Mouse (Mus musculus): ENCODE data around the gene Fli1. TPM values are rescaled to one million over a fixed set of nuclear protein-coding genes. Genes with fewer than 3 reads are reported as not detected.
A peak's percentile ranks its signal among the peaks of the same experiment; 100 is the strongest.

Fli1 gene
- polyA plus RNA-seq, 1 experiment from 2014 or later = 22.5 TPM

GRCm38 (mm10) chr9:32567603-32568002, 24.9 kb upstream of the Fli1 start:
- Histone ChIP-seq H3K4me1 (peaks cover 17% of the 10 kb centered on the region), H3K4me3 (no peak overlapping the region), H3K27ac (peak overlapping the region; percentile 35; the same call in 1 of the 2 replicates), H3K36me3 (replicated peaks) (no peaks in the 10 kb centered on the region), H3K27me3 (ENCODE audit: poor library complexity, severe bottlenecking) (peaks cover 29% of the 10 kb centered on the region), H3K9me3 (no peaks in the 10 kb centered on the region)
- DNase-seq (ENCODE audit: extremely low spot score, low spot score) = no peak
- 77% methylated on average over 7 of the region's 7 CpGs for WGBS

GRCm38 (mm10) chr9:32565309-32565708, 22.6 kb upstream of the Fli1 start:
- no peak for DNase-seq (ENCODE audit: extremely low spot score, low spot score)
- Histone ChIP-seq H3K4me1 (peaks cover 17% of the 10 kb centered on the region), H3K4me3 (no peak overlapping the region), H3K9me3 (no peaks in the 10 kb centered on the region), H3K27ac (no peak overlapping the region), H3K36me3 (replicated peaks) (no peaks in the 10 kb centered on the region), H3K27me3 (ENCODE audit: poor library complexity, severe bottlenecking) (peaks cover 48% of the 10 kb centered on the region)
- WGBS = 81% methylated on average over 3 of the region's 3 CpGs

GRCm38 (mm10) chr9:32562837-32563236, 20.2 kb upstream of the Fli1 start:
- no peak overlapping the region for H3K27ac ChIP-seq

GRCm38 (mm10) chr9:32562409-32562808, 19.7 kb upstream of the Fli1 start:
- Histone ChIP-seq H3K4me1 (peaks cover 10% of the 10 kb centered on the region; the same call in 1 of the 2 replicates), H3K36me3 (replicated peaks) (no peaks in the 10 kb centered on the region), H3K27me3 (ENCODE audit: poor library complexity, severe bottlenecking) (peaks cover 54% of the 10 kb centered on the region), H3K9me3 (no peaks in the 10 kb centered on the region), H3K4me3 (no peak overlapping the region), H3K27ac (no peak overlapping the region)
- 74% methylated on average over 9 of the region's 9 CpGs for WGBS
- no peak for DNase-seq (ENCODE audit: extremely low spot score, low spot score)

More at GRCm38 (mm10) chr9:32562837-32563236, 20.2 kb upstream of the Fli1 start:
- H3K27me3 ChIP-seq (ENCODE audit: poor library complexity, severe bottlenecking) = peaks cover 51% of the 10 kb centered on the region
- H3K4me1 ChIP-seq = peaks cover 14% of the 10 kb centered on the region
- no peaks in the 10 kb centered on the region for H3K36me3 ChIP-seq (replicated peaks)
- 90% methylated on average over 4 of the region's 4 CpGs for WGBS
- no peak for DNase-seq (ENCODE audit: extremely low spot score, low spot score)
- H3K9me3 ChIP-seq = no peaks in the 10 kb centered on the region
- no peak overlapping the region for H3K4me3 ChIP-seq

- peaks cover 59% of the 10 kb centered on the region for H3K27me3 ChIP-seq (ENCODE audit: poor library complexity, severe bottlenecking)
- WGBS = 92% methylated on average over 14 of the region's 14 CpGs
- H3K9me3 ChIP-seq = no peaks in the 10 kb centered on the region
- no peak for DNase-seq (ENCODE audit: extremely low spot score, low spot score)
- H3K27ac ChIP-seq = no peak overlapping the region
- no peak overlapping the region for H3K4me3 ChIP-seq
- H3K36me3 ChIP-seq (replicated peaks) = no peaks in the 10 kb centered on the region
- H3K4me1 ChIP-seq = peaks cover 10% of the 10 kb centered on the region; the same call in 1 of the 2 replicates
Measured at GRCm38 (mm10) chr9:32561190-32561890, 18.7 kb upstream of the Fli1 start.

GRCm38 (mm10) chr9:32559859-32560258, 17.2 kb upstream of the Fli1 start:
- peaks cover 63% of the 10 kb centered on the region for H3K27me3 ChIP-seq (ENCODE audit: poor library complexity, severe bottlenecking)
- H3K36me3 ChIP-seq (replicated peaks) = no peaks in the 10 kb centered on the region
- H3K9me3 ChIP-seq = no peaks in the 10 kb centered on the region
- no peak overlapping the region for H3K27ac ChIP-seq
- peaks cover 7% of the 10 kb centered on the region; the same call in 1 of the 2 replicates for H3K4me1 ChIP-seq
- H3K4me3 ChIP-seq = no peak overlapping the region
- no peak for DNase-seq (ENCODE audit: extremely low spot score, low spot score)
- WGBS = 85% methylated on average over 8 of the region's 8 CpGs

- DNase-seq (ENCODE audit: extremely low spot score, low spot score) = no peak
- peaks cover 59% of the 10 kb centered on the region for H3K27me3 ChIP-seq (ENCODE audit: poor library complexity, severe bottlenecking)
- no peaks in the 10 kb centered on the region for H3K9me3 ChIP-seq
- H3K4me3 ChIP-seq = no peak overlapping the region
- H3K27ac ChIP-seq = no peak overlapping the region
- no peaks in the 10 kb centered on the region for H3K36me3 ChIP-seq (replicated peaks)
- peaks cover 3% of the 10 kb centered on the region; the same call in 1 of the 2 replicates for H3K4me1 ChIP-seq
Measured at GRCm38 (mm10) chr9:32559454-32559853, 16.8 kb upstream of the Fli1 start.

GRCm38 (mm10) chr9:32556313-32556712, 13.7 kb upstream of the Fli1 start:
- H3K4me1 ChIP-seq = no peaks in the 10 kb centered on the region
- WGBS = 90% methylated on average over 7 of the region's 7 CpGs
- no peak overlapping the region for H3K27ac ChIP-seq
- H3K4me3 ChIP-seq = no peak overlapping the region
- no peak for DNase-seq (ENCODE audit: extremely low spot score, low spot score)
- no peaks in the 10 kb centered on the region for H3K9me3 ChIP-seq
- no peaks in the 10 kb centered on the region for H3K36me3 ChIP-seq (replicated peaks)
- H3K27me3 ChIP-seq (ENCODE audit: poor library complexity, severe bottlenecking) = peaks cover 50% of the 10 kb centered on the region

GRCm38 (mm10) chr9:32555279-32555678, 12.6 kb upstream of the Fli1 start:
- Histone ChIP-seq H3K36me3 (replicated peaks) (no peaks in the 10 kb centered on the region), H3K9me3 (no peaks in the 10 kb centered on the region), H3K4me1 (peaks cover 9% of the 10 kb centered on the region), H3K27me3 (ENCODE audit: poor library complexity, severe bottlenecking) (peaks cover 52% of the 10 kb centered on the region), H3K4me3 (no peak overlapping the region), H3K27ac (no peak overlapping the region)
- WGBS = 82% methylated on average over 3 of the region's 3 CpGs
- DNase-seq (ENCODE audit: extremely low spot score, low spot score) = no peak

GRCm38 (mm10) chr9:32550541-32550940, 7.9 kb upstream of the Fli1 start:
- Histone ChIP-seq H3K4me1 (peaks cover 56% of the 10 kb centered on the region), H3K4me3 (no peak overlapping the region), H3K9me3 (no peaks in the 10 kb centered on the region), H3K27me3 (ENCODE audit: poor library complexity, severe bottlenecking) (peaks cover 79% of the 10 kb centered on the region), H3K36me3 (replicated peaks) (no peaks in the 10 kb centered on the region), H3K27ac (peak overlapping the region; percentile 77)
- DNase-seq (ENCODE audit: extremely low spot score, low spot score) = peak; percentile 47
- 4% methylated on average over 10 of the region's 10 CpGs for WGBS

GRCm38 (mm10) chr9:32549462-32550384, 7.1 kb upstream of the Fli1 start:
- Histone ChIP-seq H3K4me3 (peak overlapping the region; percentile 19; the same call in 1 of the 2 replicates), H3K4me1 (peaks cover 64% of the 10 kb centered on the region)
- no peak for DNase-seq (ENCODE audit: extremely low spot score, low spot score)

GRCm38 (mm10) chr9:32546731-32547130, 4.1 kb upstream of the Fli1 start:
- H3K27ac ChIP-seq = no peak overlapping the region
- DNase-seq (ENCODE audit: extremely low spot score, low spot score) = no peak
- no peaks in the 10 kb centered on the region for H3K36me3 ChIP-seq (replicated peaks)
- H3K9me3 ChIP-seq = no peaks in the 10 kb centered on the region
- WGBS = 7% methylated on average over 2 of the region's 2 CpGs
- H3K4me3 ChIP-seq = no peak overlapping the region
- peaks cover 93% of the 10 kb centered on the region for H3K4me1 ChIP-seq
- H3K27me3 ChIP-seq (ENCODE audit: poor library complexity, severe bottlenecking) = peaks cover 100% of the 10 kb centered on the region

More at GRCm38 (mm10) chr9:32549462-32550384, 7.1 kb upstream of the Fli1 start:
- Histone ChIP-seq H3K27ac (peak overlapping the region; percentile 77), H3K9me3 (no peaks in the 10 kb centered on the region), H3K36me3 (replicated peaks) (no peaks in the 10 kb centered on the region), H3K27me3 (ENCODE audit: poor library complexity, severe bottlenecking) (peaks cover 81% of the 10 kb centered on the region)
- WGBS = 7% methylated on average over 6 of the region's 6 CpGs

All from forebrain, embryonic 10.5 days (tissue).